Mouse (Mus musculus): Measurements from ENCODE around the gene Nacc2. TPM values are rescaled to one million over a fixed set of nuclear protein-coding genes. Genes with fewer than 3 reads are reported as not detected.

The Nacc2 gene
- polyA plus RNA-seq, 1 experiment from 2014 or later: 15.0 TPM

GRCm38 (mm10) chr2:26134591-26134990 is 11.6 kb upstream of the Nacc2 start:
- Histone ChIP-seq H3K27ac (no peak overlapping the region), H3K4me2 (replicated peaks) (no peak overlapping the region), H3K4me3 (no peak overlapping the region), H3K27me3 (no peaks in the 10 kb centered on the region), H3K9ac (no peak overlapping the region), H3K9me3 (replicated peaks) (no peaks in the 10 kb centered on the region), H3K36me3 (peaks cover 18% of the 10 kb centered on the region), H3K4me1 (peaks cover 42% of the 10 kb centered on the region)
- 93% methylated on average over 2 of the region's 2 CpGs for WGBS
- no peak for ATAC-seq (ENCODE audit: low FRiP score)

GRCm38 (mm10) chr2:26132628-26133551 is 9.9 kb upstream of the Nacc2 start:
- Histone ChIP-seq H3K4me2 (replicated peaks) (peak overlapping the region; percentile 53), H3K9me3 (replicated peaks) (no peaks in the 10 kb centered on the region), H3K4me1 (peaks cover 27% of the 10 kb centered on the region), H3K36me3 (peaks cover 13% of the 10 kb centered on the region; the same call in 1 of the 2 replicates), H3K27me3 (no peaks in the 10 kb centered on the region), H3K9ac (peak overlapping the region; percentile 56), H3K4me3 (peak overlapping the region; percentile 23), H3K27ac (peak overlapping the region; percentile 95)
- WGBS: 2% methylated on average over 25 of the region's 25 CpGs
- ATAC-seq (ENCODE audit: low FRiP score): peak; percentile 78

- 86% methylated on average over 2 of the region's 2 CpGs for WGBS
- no peak overlapping the region for H3K4me3 ChIP-seq
- peaks cover 24% of the 10 kb centered on the region for H3K4me1 ChIP-seq
- no peaks in the 10 kb centered on the region for H3K27me3 ChIP-seq
- H3K36me3 ChIP-seq: 0 out of 2 replicates have a peak, but pooled peaks cover 7% of the 10 kb centered on the region
- no peaks in the 10 kb centered on the region for H3K9me3 ChIP-seq (replicated peaks)
- no peak overlapping the region for H3K27ac ChIP-seq
- H3K4me2 ChIP-seq (replicated peaks): no peak overlapping the region
- H3K9ac ChIP-seq: no peak overlapping the region
- no peak for ATAC-seq (ENCODE audit: low FRiP score)
Measured at GRCm38 (mm10) chr2:26131327-26131726, 8.3 kb upstream of the Nacc2 start.

GRCm38 (mm10) chr2:26129962-26130361 is 6.9 kb upstream of the Nacc2 start:
- no peak overlapping the region for H3K4me3 ChIP-seq
- H3K27ac ChIP-seq: no peak overlapping the region
- H3K27me3 ChIP-seq: no peaks in the 10 kb centered on the region
- H3K36me3 ChIP-seq: no peaks in the 10 kb centered on the region
- no peak overlapping the region for H3K9ac ChIP-seq
- WGBS: 58% methylated on average over 3 of the region's 3 CpGs
- H3K9me3 ChIP-seq (replicated peaks): no peaks in the 10 kb centered on the region
- no peak overlapping the region for H3K4me2 ChIP-seq (replicated peaks)
- H3K4me1 ChIP-seq: peaks cover 24% of the 10 kb centered on the region
- no peak for ATAC-seq (ENCODE audit: low FRiP score)

- Histone ChIP-seq H3K36me3 (no peaks in the 10 kb centered on the region), H3K9me3 (replicated peaks) (no peaks in the 10 kb centered on the region), H3K27ac (no peak overlapping the region), H3K4me2 (replicated peaks) (no peak overlapping the region), H3K9ac (no peak overlapping the region), H3K4me1 (peaks cover 24% of the 10 kb centered on the region), H3K27me3 (no peaks in the 10 kb centered on the region), H3K4me3 (no peak overlapping the region)
- WGBS: 96% methylated on average over 2 of the region's 2 CpGs
- ATAC-seq (ENCODE audit: low FRiP score): no peak
Measured at GRCm38 (mm10) chr2:26129346-26129745, 6.3 kb upstream of the Nacc2 start.

- peak; percentile 48; the same call in 1 of the 2 replicates for ATAC-seq (ENCODE audit: low FRiP score)
- Histone ChIP-seq H3K4me1 (peaks cover 22% of the 10 kb centered on the region), H3K4me3 (peak overlapping the region; percentile 83), H3K36me3 (no peaks in the 10 kb centered on the region), H3K9me3 (replicated peaks) (no peaks in the 10 kb centered on the region), H3K27ac (no peak overlapping the region), H3K4me2 (replicated peaks) (peak overlapping the region; percentile 97), H3K9ac (peak overlapping the region; percentile 74), H3K27me3 (peaks cover 54% of the 10 kb centered on the region)
- under 1% methylated on average over 106 of the region's 109 CpGs for WGBS
Measured at GRCm38 (mm10) chr2:26122171-26123078, 595 bp downstream of the Nacc2 start.

- ATAC-seq (ENCODE audit: low FRiP score): no peak
- no peak overlapping the region for H3K27ac ChIP-seq
- peaks cover 54% of the 10 kb centered on the region for H3K27me3 ChIP-seq
- WGBS: 20% methylated on average over 17 of the region's 17 CpGs
- peak overlapping the region; percentile 97 for H3K4me2 ChIP-seq (replicated peaks)
- H3K4me3 ChIP-seq: peak overlapping the region; percentile 83
- H3K36me3 ChIP-seq: no peaks in the 10 kb centered on the region
- peak overlapping the region; percentile 74; the same call in 1 of the 2 replicates for H3K9ac ChIP-seq
- peaks cover 22% of the 10 kb centered on the region for H3K4me1 ChIP-seq
- no peaks in the 10 kb centered on the region for H3K9me3 ChIP-seq (replicated peaks)
Measured at GRCm38 (mm10) chr2:26121541-26122083, 1.4 kb downstream of the Nacc2 start.

- Histone ChIP-seq H3K9ac (no peak overlapping the region), H3K4me3 (no peak overlapping the region), H3K36me3 (no peaks in the 10 kb centered on the region), H3K4me1 (peaks cover 22% of the 10 kb centered on the region), H3K4me2 (replicated peaks) (no peak overlapping the region), H3K27ac (no peak overlapping the region), H3K9me3 (replicated peaks) (no peaks in the 10 kb centered on the region), H3K27me3 (peaks cover 54% of the 10 kb centered on the region)
- 73% methylated on average over 2 of the region's 2 CpGs for WGBS
- no peak for ATAC-seq (ENCODE audit: low FRiP score)
Measured at GRCm38 (mm10) chr2:26119626-26120025, 3.4 kb downstream of the Nacc2 start.

- H3K36me3 ChIP-seq: no peaks in the 10 kb centered on the region
- no peak overlapping the region for H3K27ac ChIP-seq
- H3K9me3 ChIP-seq (replicated peaks): no peaks in the 10 kb centered on the region
- H3K9ac ChIP-seq: no peak overlapping the region
- H3K4me1 ChIP-seq: peaks cover 22% of the 10 kb centered on the region
- H3K4me3 ChIP-seq: no peak overlapping the region
- peaks cover 53% of the 10 kb centered on the region for H3K27me3 ChIP-seq
- 24% methylated on average over 2 of the region's 2 CpGs for WGBS
- ATAC-seq (ENCODE audit: low FRiP score): no peak
- H3K4me2 ChIP-seq (replicated peaks): no peak overlapping the region
Measured at GRCm38 (mm10) chr2:26119310-26119592, 3.8 kb downstream of the Nacc2 start.

- H3K4me3 ChIP-seq: no peak overlapping the region
- H3K9me3 ChIP-seq (replicated peaks): no peaks in the 10 kb centered on the region
- peaks cover 22% of the 10 kb centered on the region for H3K4me1 ChIP-seq
- no peak for ATAC-seq (ENCODE audit: low FRiP score)
- H3K36me3 ChIP-seq: no peaks in the 10 kb centered on the region
- WGBS: 52% methylated on average over 4 of the region's 4 CpGs
- no peak overlapping the region for H3K27ac ChIP-seq
- H3K9ac ChIP-seq: peak overlapping the region; percentile 8; the same call in 1 of the 2 replicates
- peaks cover 48% of the 10 kb centered on the region for H3K27me3 ChIP-seq
- H3K4me2 ChIP-seq (replicated peaks): no peak overlapping the region
Measured at GRCm38 (mm10) chr2:26118584-26119309, 4.3 kb downstream of the Nacc2 start.

GRCm38 (mm10) chr2:26117580-26117979 is 5.4 kb downstream of the Nacc2 start:
- no peak overlapping the region for H3K4me3 ChIP-seq
- no peak overlapping the region for H3K4me2 ChIP-seq (replicated peaks)
- H3K9me3 ChIP-seq (replicated peaks): no peaks in the 10 kb centered on the region
- H3K4me1 ChIP-seq: peaks cover 14% of the 10 kb centered on the region
- 48% methylated on average over 1 of the region's 1 CpGs for WGBS
- H3K36me3 ChIP-seq: no peaks in the 10 kb centered on the region
- no peak overlapping the region for H3K9ac ChIP-seq
- peaks cover 37% of the 10 kb centered on the region for H3K27me3 ChIP-seq
- H3K27ac ChIP-seq: no peak overlapping the region
- ATAC-seq (ENCODE audit: low FRiP score): no peak
